Mouse (Mus musculus): ENCODE measurements at regions not wholly inside any gene's neighbourhood (a gene's known extent, or its start where the extent isn't known, plus 50 kb on each side); places are given as distances from the start of the nearest gene placed in this dataset.
A peak's percentile ranks its signal among the peaks of the same experiment; 100 is the strongest.

DNA sequence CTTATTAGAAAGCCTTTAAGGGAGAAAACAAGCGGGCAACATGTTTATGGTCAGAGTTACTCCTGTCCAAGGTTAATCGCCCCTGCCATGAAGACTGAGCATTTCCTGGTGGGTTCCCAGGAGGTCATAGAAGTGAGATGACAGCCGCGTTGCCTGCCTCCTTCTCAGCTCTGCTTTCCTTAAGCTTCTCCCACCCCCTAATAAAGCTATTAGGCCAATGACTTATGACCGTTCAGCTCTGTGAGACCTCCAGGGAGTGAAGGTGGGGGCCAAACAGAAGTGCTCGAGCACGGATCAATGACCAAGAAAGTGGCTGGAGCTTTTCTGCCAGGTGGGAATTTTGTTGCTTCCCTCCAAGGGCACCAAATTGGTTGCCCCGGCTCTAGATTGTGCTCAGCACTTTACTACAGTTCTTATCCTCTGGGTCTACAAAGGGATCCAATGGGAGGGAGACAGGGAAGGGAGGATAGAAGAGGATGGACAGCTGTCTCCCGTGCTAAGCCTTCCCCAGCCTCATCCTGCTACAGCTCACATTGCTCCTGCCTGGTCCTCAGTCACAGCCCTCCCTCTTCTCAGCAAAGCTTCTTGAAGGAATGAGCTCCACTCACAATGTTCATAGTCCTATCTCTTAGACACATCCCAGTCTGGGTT lies 151.1 kb upstream of the Ppp2r3a start:
- no peak for DNase-seq (ENCODE audit: low read depth)

DNA sequence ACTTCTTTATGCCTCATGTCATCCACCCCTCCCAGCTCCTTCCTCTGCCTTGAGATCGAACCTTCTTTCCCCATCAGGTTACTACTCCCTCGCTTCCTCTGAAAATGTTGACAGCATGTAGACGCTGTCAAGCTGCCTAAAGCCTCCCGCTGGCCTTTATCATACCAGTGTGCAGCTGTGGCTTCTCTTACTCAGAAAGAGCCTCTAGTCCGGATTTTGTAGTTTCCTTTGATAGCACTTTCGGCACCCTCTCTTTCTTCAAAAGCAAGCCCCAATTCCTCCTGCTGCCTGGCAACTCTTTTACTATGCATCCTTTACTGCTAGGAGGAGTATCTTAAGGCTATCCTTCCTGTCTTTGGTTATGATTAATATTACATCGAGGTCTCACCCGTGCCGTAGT lies 149.8 kb upstream of the Ppp2r3a start:
- DNase-seq (ENCODE audit: low read depth), result no peak

DNA sequence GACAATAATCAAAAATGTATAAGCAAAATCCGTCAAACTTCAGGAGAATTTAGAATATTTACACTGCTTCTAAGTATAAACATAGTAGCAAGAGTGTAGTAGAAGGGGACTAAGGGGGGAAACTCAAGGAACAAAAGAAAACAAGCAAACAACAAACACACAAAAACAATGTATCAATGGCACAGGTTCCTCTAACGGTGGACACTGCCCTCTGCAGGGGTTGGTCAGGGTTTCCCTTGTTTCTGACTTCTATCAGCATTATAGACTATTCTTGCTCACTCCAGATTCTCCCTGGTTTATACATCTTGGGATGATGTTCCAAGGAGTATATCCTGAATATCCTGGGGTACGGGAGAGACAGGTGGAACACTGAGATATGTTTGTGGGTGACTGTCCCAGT lies 147.3 kb upstream of the Ppp2r3a start:
- no peak for DNase-seq (ENCODE audit: low read depth)

- DNase-seq (ENCODE audit: low read depth), result no peak
Observed at GRCm38 (mm10) chr9:101369380-101369779, 117.8 kb upstream of the Ppp2r3a start.

- DNase-seq (ENCODE audit: low read depth), result no peak
Observed at GRCm38 (mm10) chr9:101356607-101357006, 105.0 kb upstream of the Ppp2r3a start.

GRCm38 (mm10) chr9:101348771-101349170 lies 97.2 kb upstream of the Ppp2r3a start:
- DNase-seq (ENCODE audit: low read depth), result no peak

- DNase-seq (ENCODE audit: low read depth), result no peak
Observed at GRCm38 (mm10) chr9:101342887-101343286, 91.3 kb upstream of the Ppp2r3a start.

DNA sequence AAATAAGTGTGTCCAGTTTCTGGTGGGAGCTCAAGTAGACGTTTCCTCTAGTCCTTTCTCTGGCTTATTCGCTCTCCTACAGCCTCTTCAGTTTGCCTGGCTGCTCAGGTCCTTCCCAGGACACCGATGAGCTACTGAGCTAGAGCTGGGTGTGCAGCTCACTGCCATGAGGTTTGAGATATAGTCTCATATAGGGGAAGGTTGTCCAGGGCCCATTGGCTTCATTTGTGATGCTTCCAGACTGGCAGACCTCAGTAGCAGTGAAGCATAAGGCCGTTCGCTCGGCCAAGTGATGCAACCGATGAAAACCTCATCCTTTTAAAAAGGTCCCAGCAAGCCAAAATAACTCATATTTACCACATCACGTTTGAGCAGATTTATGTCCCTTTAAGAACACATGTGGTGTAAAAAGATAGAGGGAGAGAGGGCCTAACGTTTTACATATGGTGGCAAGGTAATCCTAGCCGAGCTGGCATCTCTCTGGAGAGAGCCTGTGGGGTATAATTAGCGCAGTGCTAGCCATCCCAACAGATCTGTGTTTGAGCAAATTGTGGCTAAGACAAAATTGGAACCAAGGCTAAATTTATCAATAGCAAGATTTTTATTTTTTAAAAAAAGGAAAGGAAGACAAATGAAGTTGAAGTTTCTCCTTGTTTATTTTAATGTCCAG lies 89.3 kb upstream of the Ppp2r3a start:
- DNase-seq (ENCODE audit: low read depth), result no peak

- DNase-seq (ENCODE audit: low read depth), result no peak
Observed at GRCm38 (mm10) chr9:101329032-101329824, 77.6 kb upstream of the Ppp2r3a start.

DNA sequence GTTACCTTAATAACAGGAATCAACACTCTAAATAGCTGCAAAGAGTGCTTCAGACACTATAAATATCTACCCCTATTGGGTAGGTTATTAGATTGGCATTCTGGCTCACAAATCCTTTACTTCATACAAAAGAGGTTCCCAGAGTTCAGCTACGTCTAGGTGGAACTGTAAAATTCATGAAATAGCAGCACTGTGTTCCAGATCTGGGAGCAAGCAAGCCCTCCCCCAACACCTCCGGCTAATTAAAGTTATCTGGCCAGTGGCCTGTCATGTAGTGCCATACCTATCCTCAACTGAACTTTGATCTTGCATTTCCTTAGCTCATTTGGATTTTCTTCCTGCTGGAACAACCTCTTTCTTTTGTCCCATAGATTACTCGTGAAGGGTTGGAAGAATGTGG lies 75.4 kb upstream of the Ppp2r3a start:
- no peak for DNase-seq (ENCODE audit: low read depth)

DNA sequence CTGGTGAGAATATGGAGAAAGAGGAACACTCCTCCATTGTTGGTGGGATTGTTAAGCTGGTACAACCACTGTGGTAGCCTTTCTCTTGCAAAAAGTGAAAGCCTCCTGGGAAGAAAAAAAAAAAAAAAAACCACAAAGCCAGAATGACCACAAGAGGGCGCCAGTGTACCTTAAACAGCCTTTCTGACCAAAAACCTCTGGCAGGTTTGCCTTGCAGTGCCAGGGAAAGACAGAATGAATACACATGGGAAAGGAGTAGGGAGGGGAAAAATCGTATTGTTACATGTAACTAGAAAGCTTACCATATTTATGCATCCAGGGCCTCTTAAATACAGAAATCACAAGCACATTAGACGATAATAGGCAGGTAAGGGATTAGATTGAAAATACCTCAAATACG lies 62.4 kb upstream of the Ppp2r3a start:
- DNase-seq (ENCODE audit: low read depth), result peak; percentile 40

DNA sequence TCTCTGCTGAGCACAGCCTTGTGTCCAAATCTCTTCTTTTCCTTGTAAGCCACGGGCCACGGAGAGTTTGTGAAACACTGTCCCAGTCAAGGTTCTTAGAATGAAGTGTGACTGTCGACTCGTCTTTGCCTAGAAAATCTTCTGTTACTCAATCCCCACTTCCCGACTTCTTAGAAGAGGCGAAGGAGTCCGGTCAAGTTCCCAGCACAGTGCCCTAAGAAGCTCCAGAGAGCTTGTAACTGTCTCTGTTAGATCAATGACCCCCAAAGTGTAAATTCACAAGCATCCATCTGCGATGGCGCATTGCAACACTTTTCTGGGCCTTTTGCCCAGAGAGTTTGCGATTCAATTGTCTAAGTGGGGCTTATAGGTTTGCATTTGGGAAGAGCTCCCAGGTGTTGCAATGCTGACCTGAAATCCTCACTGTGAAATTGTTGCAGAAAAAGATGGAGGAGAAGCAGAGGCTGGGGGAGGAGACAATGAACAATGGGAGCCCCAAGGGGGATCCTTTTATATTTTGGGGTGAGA lies 54.9 kb upstream of the Ppp2r3a start:
- DNase-seq (ENCODE audit: low read depth), result no peak

DNA sequence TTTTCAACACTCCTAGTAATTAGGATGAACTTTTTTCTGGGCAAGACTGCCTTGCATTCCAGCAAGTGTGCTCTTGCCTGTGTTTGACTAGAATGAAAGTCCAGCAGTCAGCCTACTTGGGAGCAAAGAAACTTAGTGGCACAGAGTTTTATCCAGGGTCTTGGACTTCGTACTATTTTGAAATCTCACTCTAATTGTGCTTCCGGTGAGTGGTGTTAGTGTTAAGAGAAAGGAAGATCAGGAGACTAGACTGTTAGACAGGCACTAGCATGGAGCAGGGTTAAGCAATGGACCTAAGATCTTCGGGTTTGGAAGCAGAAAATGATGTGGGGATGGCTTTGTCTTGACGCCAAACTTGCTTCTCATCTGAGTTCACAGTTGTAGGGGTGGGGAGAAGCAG lies 54.1 kb upstream of the Ppp2r3a start:
- DNase-seq (ENCODE audit: low read depth), result no peak

Data from naive thymus-derived CD4-positive, alpha-beta T cell, adult 2 months (primary cell).